Mouse (Mus musculus) CH12.LX (cell line): ENCODE data around the gene Mtif2.

ENCODE experiments used
- CTCF ChIP-seq, 2 experiments: IDR thresholded peaks in 1 of 2; conservative IDR thresholded peaks in 1 of 2; 2 replicates each; pipeline ENCODE4 v1.5.1; 2011 to 2012; ENCODE audit warnings: low read depth in 2 of 2, low read length in 2 of 2, improper control_type of control experiment in 1 of 2, inconsistent platforms in 1 of 2, mild to moderate bottlenecking in 1 of 2, moderate library complexity in 1 of 2
- E2F4 ChIP-seq: IDR thresholded peaks from 2 replicates; pipeline ENCODE4 v1.6.1; 2011; ENCODE audit warnings: low read depth, low read length, improper control_type of control experiment; ENCODE audit not compliant: insufficient replicate concordance
- EP300 ChIP-seq: IDR thresholded peaks from 2 replicates; pipeline ENCODE4 v1.6.1; 2011; ENCODE audit warnings: low read length, improper control_type of control experiment
- KAT2A ChIP-seq: IDR thresholded peaks from 2 replicates; pipeline ENCODE4 v1.6.1; 2012; ENCODE audit warnings: low read length, improper control_type of control experiment, inconsistent platforms; ENCODE audit not compliant: insufficient replicate concordance
- MYC ChIP-seq: IDR thresholded peaks from 2 replicates; pipeline ENCODE4 v1.6.1; 2011; ENCODE audit warnings: low read depth, mild to moderate bottlenecking, improper control_type of control experiment, low read length
- POLR2AphosphoS2 ChIP-seq: IDR thresholded peaks from 2 replicates; pipeline ENCODE4 v1.6.1; 2011; ENCODE audit warnings: low read depth, low read length, improper control_type of control experiment
- TBP ChIP-seq: conservative IDR thresholded peaks from 2 replicates; pipeline ENCODE4 v1.6.1; 2011; ENCODE audit warnings: low read depth, low read length, improper control_type of control experiment
- USF1 ChIP-seq: IDR thresholded peaks from 2 replicates; pipeline ENCODE4 v1.6.1; 2014; ENCODE audit warnings: low read depth, mild to moderate bottlenecking, inconsistent platforms, low read length, improper control_type of control experiment
- ZC3H11A ChIP-seq: IDR thresholded peaks from 2 replicates; pipeline ENCODE4 v1.6.1; 2012; ENCODE audit warnings: low read depth, mild to moderate bottlenecking, inconsistent platforms, low read length, improper control_type of control experiment

DNA sequence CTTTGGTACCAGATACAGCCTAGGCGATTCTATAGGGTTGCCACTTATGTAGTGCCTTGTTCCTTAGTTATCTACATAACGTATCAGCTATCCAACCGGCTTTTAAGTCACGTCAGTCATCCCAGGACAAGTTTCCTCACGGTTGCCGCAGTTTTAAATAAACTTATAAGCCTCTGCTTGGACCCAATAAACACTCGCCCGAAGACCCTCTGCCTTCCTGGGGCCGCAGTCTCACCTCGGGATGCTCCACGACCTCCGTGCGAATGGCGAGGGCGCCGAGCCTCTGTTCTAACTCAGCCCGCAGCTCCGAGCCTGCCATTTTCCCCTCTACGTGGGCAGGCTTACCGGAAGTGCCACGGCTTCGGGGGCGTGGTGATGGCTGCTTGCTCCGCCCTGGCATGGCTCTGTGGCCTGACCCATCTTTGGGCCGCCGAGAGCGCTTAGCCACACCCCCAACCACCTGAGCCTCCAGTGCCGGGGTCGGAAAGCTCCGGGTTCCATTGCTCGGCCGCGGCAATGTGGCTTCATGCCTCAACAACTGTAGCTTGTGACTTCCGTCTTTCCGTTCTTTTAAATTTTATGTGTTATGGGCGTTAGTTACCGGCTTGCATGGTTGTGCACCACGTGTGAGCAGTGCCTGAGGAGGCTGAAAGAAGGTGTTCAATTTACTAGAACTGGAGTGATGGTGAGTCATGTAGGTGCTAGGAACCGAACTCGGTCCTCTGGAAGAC is 11.4 kb upstream of the Mtif2 start, which contains the start of gene Prorsd1:
- TF ChIP-seq CTCF (conservative IDR thresholded peaks at IDR 0.05 in 1 of 2, IDR thresholded peaks at IDR 0.05 in 1 of 2; ENCODE audit: low read depth in 2 of 2, low read length in 2 of 2) = no peak
- TF ChIP-seq EP300 = no peak
- TF ChIP-seq USF1 = no peak
- TF ChIP-seq MYC = peak; percentile 91
- TF ChIP-seq E2F4 = no peak; the same call in 1 of the 2 replicates
- TF ChIP-seq POLR2AphosphoS2 = peak; percentile 95; the same call in 1 of the 2 replicates
- no peak for TF ChIP-seq ZC3H11A
- peak; percentile 82 for TF ChIP-seq TBP
- 0 out of 2 replicates have a peak, but pooled peaks have one; percentile 22 for TF ChIP-seq KAT2A
